Mouse (Mus musculus): ENCODE data around the gene Mogat2.
A peak's percentile ranks its signal among the peaks of the same experiment; 100 is the strongest.

Gene Mogat2

DNA sequence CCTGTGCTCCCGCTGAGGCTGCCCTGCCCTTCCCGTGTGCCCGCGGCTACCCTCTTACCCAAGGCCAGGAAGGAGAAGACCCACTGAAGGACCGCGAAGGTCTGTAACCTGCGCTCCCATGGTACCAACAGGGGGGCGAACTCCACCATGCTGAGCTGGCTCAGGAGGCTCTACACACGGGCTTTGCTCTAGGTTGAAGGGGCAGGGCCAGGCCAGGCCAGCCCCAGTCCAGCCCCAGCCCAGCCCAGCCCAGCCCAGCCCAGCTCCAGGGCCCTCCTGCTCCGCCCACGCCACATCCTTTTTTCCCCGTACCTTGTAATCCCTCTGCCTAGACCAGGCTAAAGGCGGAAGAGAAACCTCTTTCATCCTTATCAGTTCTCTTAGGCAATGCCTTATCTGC is at the start of gene Mogat2:
Gene Mogat2 (minus strand): TSS at position 203 of the 400 bp plus-strand sequence.
- ATAC-seq (ENCODE audit: low TSS enrichment): no peak

DNA sequence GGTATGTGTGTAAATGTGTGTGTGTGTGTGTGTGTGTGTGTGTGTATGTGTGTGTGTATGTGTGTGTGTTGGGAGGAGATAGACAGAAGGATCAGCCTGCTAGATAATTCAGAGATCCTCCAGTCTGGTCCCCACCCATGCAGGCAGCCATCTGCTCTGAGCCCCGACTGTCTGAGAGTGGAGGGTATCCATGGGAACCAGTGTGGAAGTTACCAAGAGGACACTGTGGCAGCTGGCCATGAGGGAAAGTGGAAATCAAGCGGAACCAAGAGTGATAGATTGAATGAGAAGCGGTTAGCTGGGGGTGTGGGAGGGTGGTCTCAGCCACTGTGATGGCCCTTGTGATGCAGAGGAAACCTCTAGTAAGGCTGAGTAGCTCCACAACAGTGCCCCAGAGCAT is 48.9 kb upstream of the Mogat2 start:
- peak; percentile 90 for ATAC-seq (ENCODE audit: low TSS enrichment)

DNA sequence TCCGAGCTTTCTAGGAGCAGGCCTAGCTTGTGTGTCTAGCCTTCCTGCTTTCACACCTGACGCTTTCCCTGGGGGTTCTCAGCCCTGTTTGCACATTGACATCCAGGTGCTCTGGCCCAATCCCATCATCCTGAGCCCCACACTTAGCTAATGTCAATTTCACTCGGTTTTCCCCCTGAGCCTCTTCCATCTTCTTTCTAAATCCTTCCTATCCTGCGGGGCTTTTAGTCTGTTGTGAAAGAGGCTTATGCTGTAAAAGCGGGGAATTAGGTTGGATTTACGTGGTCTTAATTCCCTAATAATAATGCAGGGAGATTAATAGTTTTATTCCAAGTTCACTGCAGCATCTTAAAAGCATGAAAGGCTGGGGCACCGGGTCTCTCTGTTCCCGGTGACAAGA is 41.2 kb upstream of the Mogat2 start:
- no peak for ATAC-seq (ENCODE audit: low TSS enrichment)

- ATAC-seq (ENCODE audit: low TSS enrichment): no peak
Observed at GRCm38 (mm10) chr7:99278309-99278708, 39.9 kb upstream of the Mogat2 start.

- ATAC-seq (ENCODE audit: low TSS enrichment): no peak
Observed at GRCm38 (mm10) chr7:99276679-99277078, 38.3 kb upstream of the Mogat2 start.

DNA sequence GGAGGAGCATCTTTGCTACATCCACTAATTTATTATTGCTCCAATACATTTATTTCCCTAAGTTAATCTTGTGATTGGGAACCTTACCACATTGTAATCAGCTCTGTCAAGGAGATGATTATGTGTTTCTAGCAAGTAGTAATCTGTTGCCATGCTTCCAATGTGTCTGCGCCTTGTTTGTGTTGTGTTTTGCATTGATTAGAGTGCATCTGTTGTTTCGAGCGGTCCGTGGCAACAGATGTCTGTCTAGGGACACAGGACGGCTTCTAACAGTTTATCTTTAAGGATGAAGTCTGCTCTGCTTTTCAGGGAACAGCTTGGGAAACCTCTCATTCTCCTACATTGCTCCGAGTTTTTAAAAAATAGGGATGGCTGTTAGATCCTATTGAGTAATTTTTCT is 36.7 kb upstream of the Mogat2 start:
- ATAC-seq (ENCODE audit: low TSS enrichment): no peak

GRCm38 (mm10) chr7:99271630-99272029 is 33.2 kb upstream of the Mogat2 start:
- ATAC-seq (ENCODE audit: low TSS enrichment): no peak

DNA sequence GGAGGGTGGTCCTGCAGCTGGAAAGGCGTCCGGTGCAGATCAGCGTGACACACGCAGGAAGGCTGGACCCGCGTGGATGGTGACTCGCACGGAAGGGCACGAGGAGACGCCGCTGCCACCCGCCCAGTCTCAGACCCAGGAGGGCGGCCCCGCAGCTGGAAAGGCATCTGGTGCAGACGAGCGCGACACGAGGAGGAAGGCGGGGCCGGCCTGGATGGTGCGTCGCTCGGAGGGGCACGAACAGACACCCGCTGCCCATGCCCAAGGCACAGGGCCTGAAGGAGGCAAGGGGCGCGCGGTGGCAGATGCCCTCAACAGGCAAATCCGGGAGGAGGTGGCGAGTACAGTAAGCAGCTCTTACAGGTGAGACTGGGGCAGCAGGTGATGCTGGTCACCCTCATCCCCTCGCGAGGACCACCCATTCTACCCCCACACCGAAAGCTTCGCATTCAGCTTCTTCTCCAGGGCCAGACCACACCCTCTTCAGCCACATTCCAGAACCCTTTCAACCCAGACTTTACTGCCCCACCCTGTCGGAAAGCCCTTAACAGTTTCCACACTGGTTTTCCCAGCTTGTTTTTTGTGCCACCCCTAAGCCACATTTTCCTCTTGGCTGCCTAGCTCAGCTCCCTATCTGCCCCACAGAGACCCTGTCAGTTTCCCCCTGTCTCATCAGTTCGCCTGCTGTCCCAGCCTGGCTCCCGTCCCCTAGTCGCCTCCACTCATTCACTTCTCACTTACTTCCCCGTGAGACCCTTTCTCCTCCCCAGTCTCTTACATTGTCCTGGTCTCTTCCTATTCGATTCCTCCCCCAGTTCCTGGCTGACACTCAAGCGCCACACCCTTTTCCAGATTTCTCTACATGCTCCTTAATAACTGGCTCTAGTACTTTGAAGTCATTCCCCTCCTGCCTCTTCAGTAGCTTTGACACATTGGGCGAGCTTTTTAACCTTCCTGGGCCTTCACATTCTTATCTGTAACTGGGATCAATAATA is 30.8 kb upstream of the Mogat2 start:
- ATAC-seq (ENCODE audit: low TSS enrichment): no peak

DNA sequence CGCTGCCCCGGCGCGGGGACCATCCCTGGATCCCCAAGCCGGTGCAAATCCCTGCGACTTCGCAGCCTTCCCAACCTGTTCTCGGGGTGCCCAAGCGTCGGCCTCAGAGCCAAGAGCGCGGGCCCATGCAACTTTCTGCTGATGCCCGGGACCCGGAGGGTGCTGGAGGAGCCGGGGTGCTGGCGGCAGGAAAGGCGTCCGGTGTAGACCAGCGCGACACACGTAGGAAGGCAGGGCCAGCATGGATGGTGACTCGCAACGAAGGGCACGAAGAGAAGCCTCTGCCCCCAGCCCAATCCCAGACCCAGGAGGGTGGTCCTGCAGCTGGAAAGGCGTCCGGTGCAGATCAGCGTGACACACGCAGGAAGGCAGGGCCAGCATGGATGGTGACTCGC is 30.1 kb upstream of the Mogat2 start:
- ATAC-seq (ENCODE audit: low TSS enrichment): no peak

DNA sequence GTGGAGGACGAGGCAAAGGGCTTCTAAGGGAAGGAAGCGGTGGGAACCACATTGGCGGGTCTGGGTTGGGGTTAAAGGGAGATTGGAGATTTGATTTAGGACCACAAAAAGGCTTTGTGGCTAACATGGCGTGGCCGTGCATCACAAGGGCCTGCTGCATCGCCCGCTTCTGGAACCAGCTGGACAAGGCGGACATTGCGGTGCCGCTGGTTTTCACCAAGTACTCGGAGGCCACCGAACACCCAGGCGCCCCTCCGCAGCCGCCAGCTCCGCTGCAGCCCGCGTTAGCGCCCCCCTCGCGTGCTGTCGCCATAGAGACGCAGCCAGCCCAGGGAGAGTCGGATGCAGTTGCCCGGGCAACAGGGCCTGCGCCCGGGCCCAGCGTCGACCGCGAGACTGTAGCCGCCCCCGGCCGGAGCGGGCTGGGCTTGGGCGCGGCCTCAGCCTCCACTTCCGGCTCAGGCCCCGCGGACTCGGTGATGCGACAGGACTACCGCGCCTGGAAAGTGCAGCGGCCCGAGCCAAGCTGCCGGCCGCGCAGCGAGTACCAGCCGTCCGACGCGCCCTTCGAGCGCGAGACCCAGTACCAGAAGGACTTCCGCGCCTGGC is 29.6 kb upstream of the Mogat2 start:
- ATAC-seq (ENCODE audit: low TSS enrichment): peak; percentile 82

DNA sequence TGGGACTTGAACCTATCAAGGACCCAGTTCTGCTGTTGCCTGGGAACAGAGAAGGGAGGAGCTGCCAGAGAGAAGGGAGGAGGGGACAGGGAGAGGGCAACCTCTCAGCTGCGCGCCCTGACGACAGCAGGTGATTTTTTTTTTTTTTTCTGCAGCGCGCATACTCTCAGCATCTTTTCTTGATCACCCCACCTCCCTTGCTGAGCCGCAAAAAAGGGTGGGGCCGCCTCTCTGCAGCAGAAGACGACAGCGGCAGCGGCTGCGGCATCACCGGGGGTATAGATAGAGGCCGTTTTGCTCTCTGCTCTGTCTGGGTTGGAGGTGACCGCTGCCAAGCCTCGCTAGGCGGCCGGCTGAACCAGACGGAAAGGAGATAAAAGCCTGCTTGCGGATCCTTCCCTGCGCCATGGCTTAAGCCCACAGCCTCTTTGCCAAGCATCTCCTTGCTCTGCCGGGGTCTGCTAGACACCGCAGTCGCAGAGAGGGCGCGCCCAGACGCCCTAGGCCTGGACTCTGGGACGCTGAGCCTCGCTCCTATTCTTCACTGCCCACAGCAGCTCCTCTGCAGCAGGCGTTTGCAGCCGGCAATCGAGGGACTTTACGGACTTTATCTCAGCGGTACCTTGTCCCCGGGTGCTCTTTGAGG is 29.0 kb upstream of the Mogat2 start, which contains the start of gene Map6:
Gene Map6 (plus strand): TSS at position 197 of the 646 bp plus-strand sequence.
- peak; percentile 80 for ATAC-seq (ENCODE audit: low TSS enrichment)

DNA sequence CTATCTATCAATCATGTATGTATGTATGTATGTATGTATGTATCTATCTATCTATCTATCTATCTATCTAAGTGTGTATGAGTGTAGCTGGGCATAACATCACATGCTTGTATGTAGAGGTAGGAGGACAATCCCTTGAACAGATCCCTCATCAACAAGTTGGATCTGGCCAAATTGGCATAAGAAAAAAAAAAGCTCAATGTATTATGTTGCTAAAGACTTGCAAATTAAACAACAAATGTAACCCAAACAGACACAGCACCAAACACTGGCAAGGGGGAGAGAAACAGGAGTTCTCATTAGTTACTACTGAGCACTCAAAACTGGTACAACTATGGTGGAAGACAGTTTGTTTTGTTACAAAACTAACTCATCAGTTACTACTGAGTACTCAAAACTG is 26.2 kb upstream of the Mogat2 start:
- ATAC-seq (ENCODE audit: low TSS enrichment): no peak

DNA sequence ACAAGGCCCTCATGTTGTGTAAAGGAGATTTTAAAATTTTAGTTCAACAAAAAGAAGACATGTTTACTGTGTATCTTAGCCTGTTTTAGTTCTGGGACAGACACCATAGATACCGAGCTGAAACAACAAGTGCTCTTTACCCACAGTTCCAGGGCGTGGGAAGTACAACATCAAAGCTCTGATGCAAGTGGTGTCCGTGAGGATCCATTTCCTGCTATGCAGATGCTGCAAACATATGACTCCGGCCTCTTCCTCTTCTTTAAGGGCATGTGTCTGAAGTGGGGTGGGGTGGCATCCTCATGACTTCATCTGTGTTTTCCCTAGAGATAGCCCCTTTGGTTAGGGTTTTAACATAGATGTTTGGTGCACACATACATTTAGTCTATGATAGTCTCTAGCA is 25.1 kb upstream of the Mogat2 start:
- no peak for ATAC-seq (ENCODE audit: low TSS enrichment)

GRCm38 (mm10) chr7:99261900-99262299 is 23.5 kb upstream of the Mogat2 start:
- ATAC-seq (ENCODE audit: low TSS enrichment): no peak

GRCm38 (mm10) chr7:99255006-99255405 is 16.6 kb upstream of the Mogat2 start:
- ATAC-seq (ENCODE audit: low TSS enrichment): peak; percentile 98

GRCm38 (mm10) chr7:99250386-99250785 is 12.0 kb upstream of the Mogat2 start:
- no peak for ATAC-seq (ENCODE audit: low TSS enrichment)

- peak; percentile 87 for ATAC-seq (ENCODE audit: low TSS enrichment)
Observed at GRCm38 (mm10) chr7:99249582-99249911, 11.1 kb upstream of the Mogat2 start.

GRCm38 (mm10) chr7:99248906-99249581 is 10.6 kb upstream of the Mogat2 start:
- peak; percentile 82 for ATAC-seq (ENCODE audit: low TSS enrichment)

DNA sequence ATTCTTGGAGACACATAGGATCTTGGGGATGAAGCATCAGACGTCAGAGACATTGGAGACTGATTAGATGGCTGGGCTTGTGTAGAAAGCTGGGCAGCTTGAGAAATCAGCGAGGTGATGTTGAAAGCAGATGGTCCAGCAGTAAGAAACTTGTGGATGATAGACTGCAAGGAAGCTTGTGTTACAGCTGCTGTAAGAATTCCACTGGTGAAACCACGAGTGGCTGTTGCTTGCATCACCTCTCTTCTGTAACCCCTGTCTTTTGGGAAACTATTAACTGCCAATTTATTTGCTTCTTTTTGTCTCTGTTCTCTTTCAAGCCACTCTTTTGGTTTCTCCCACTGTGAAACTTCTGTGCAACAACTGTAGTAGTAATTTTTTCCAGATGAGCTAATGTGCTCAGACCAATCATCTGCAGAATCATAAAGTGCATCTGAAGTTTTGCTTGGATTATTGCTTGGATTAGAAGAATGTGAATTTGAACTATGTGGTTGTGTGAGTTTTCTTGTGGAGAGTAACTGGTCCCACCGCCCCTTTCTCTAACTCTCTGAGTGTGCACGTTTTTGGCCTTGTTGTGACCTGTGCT is 9.8 kb upstream of the Mogat2 start:
- ATAC-seq (ENCODE audit: low TSS enrichment): no peak

- no peak for ATAC-seq (ENCODE audit: low TSS enrichment)
Observed at GRCm38 (mm10) chr7:99242097-99242496, 3.7 kb upstream of the Mogat2 start.

- no peak for ATAC-seq (ENCODE audit: low TSS enrichment)
Observed at GRCm38 (mm10) chr7:99236888-99237660, 1.3 kb downstream of the Mogat2 start.

Measured in frontal cortex, adult (tissue).